Mouse (Mus musculus) CH12.LX (cell line): ENCODE results near the gene Casp4. TPM values are rescaled to one million over a fixed set of nuclear protein-coding genes. Genes with fewer than 3 reads are reported as not detected.

Experiments
- DNase-seq: peaks from one replicate; pipeline ENCODE4 v3.0.0-alpha.2; 2013; ENCODE audit errors: extremely low read depth
- H3K27ac ChIP-seq: 2 replicates; pipeline ENCODE4 v1.5.1; 2012; ENCODE audit warnings: low read depth, mild to moderate bottlenecking, control low read depth, moderate library complexity; ENCODE audit not compliant: insufficient read depth
- H3K27me3 ChIP-seq: replicated peaks from 2 replicates; pipeline ENCODE3; 2012; ENCODE audit warnings: inconsistent platforms
- H3K36me3 ChIP-seq, 2 experiments: replicated peaks in 1 of 2; 2 replicates each; pipeline versions ENCODE3 to v1.6.1; 2012; ENCODE audit warnings: inconsistent platforms in 1 of 2, low read length in 1 of 2, mild to moderate bottlenecking in 1 of 2, mixed read lengths in 1 of 2, moderate library complexity in 1 of 2; ENCODE audit not compliant: control insufficient read depth in 1 of 2, insufficient read depth in 1 of 2
- H3K4me1 ChIP-seq, 2 experiments: 2 replicates each; pipeline ENCODE4 v1.6.1; 2012; ENCODE audit warnings: inconsistent platforms in 1 of 2, moderate library complexity in 1 of 2; ENCODE audit not compliant: insufficient read depth in 2 of 2, control insufficient read depth in 1 of 2
- H3K4me2 ChIP-seq: 2 replicates; pipeline ENCODE4 v1.6.1; 2012; ENCODE audit warnings: low read depth, mild to moderate bottlenecking, control low read depth; ENCODE audit not compliant: poor library complexity, insufficient read depth, severe bottlenecking
- H3K4me3 ChIP-seq, 3 experiments: fragments of 150-350 bp in 1 of 3; sonication (generic) in 1 of 3; replicated peaks in 1 of 3; 2 replicates each; pipeline versions ENCODE3 to v1.5.1; 2011 to 2012; ENCODE audit warnings: low read depth in 2 of 3, low read length in 2 of 3, mild to moderate bottlenecking in 2 of 3, moderate library complexity in 2 of 3, control low read depth in 1 of 3, improper control_type of control experiment in 1 of 3, inconsistent platforms in 1 of 3, mixed read lengths in 1 of 3; ENCODE audit not compliant: poor library complexity in 1 of 3
- H3K79me2 ChIP-seq: replicated peaks from 2 replicates; pipeline ENCODE4 v1.6.1; 2012; ENCODE audit warnings: mild to moderate bottlenecking, moderate library complexity; ENCODE audit not compliant: control insufficient read depth, poor library complexity, insufficient read depth, severe bottlenecking; ENCODE audit errors: extremely low read depth
- H3K9ac ChIP-seq: 2 replicates; pipeline ENCODE4 v1.6.1; 2012; ENCODE audit warnings: low read depth, mild to moderate bottlenecking, control low read depth, moderate library complexity; ENCODE audit not compliant: insufficient read depth
- H3K9me3 ChIP-seq: replicated peaks from 2 replicates; pipeline ENCODE3; 2012; ENCODE audit warnings: low read length, inconsistent platforms, mixed read lengths
- BHLHE40 ChIP-seq: IDR thresholded peaks from 2 replicates; pipeline ENCODE4 v1.6.1; 2011; ENCODE audit warnings: mild to moderate bottlenecking, low read depth, low read length, improper control_type of control experiment
- CHD1 ChIP-seq: IDR thresholded peaks from 2 replicates; pipeline ENCODE4 v1.6.1; 2012; ENCODE audit warnings: low read depth, low read length, improper control_type of control experiment, inconsistent platforms
- ELF1 ChIP-seq: IDR thresholded peaks from 2 replicates; pipeline ENCODE4 v1.6.1; 2014; ENCODE audit warnings: low read depth, mild to moderate bottlenecking, inconsistent platforms, low read length, improper control_type of control experiment
- EP300 ChIP-seq: IDR thresholded peaks from 2 replicates; pipeline ENCODE4 v1.6.1; 2011; ENCODE audit warnings: low read length, improper control_type of control experiment
- HCFC1 ChIP-seq: IDR thresholded peaks from 2 replicates; pipeline ENCODE4 v1.6.1; 2012; ENCODE audit warnings: low read depth, mild to moderate bottlenecking, inconsistent platforms, low read length, improper control_type of control experiment
- JUN ChIP-seq: IDR thresholded peaks from 2 replicates; pipeline ENCODE4 v1.6.1; 2011; ENCODE audit warnings: low read depth, mild to moderate bottlenecking, low read length, improper control_type of control experiment, moderate library complexity; ENCODE audit not compliant: insufficient read depth
- KAT2A ChIP-seq: IDR thresholded peaks from 2 replicates; pipeline ENCODE4 v1.6.1; 2012; ENCODE audit warnings: low read length, improper control_type of control experiment, inconsistent platforms; ENCODE audit not compliant: insufficient replicate concordance
- MAFK ChIP-seq: IDR thresholded peaks from 2 replicates; pipeline ENCODE4 v1.6.1; 2011; ENCODE audit warnings: low read length, improper control_type of control experiment; ENCODE audit not compliant: insufficient replicate concordance
- MAZ ChIP-seq: IDR thresholded peaks from 2 replicates; pipeline ENCODE4 v1.6.1; 2012; ENCODE audit warnings: low read depth, mild to moderate bottlenecking, inconsistent platforms, low read length, improper control_type of control experiment, moderate library complexity
- NELFE ChIP-seq: IDR thresholded peaks from 2 replicates; pipeline ENCODE4 v1.6.1; 2011; ENCODE audit warnings: low read depth, low read length, improper control_type of control experiment
- NRF1 ChIP-seq: IDR thresholded peaks from 2 replicates; pipeline ENCODE4 v1.6.1; 2014; ENCODE audit warnings: low read depth, mild to moderate bottlenecking, inconsistent platforms, low read length, improper control_type of control experiment, moderate library complexity
- PAX5 ChIP-seq: IDR thresholded peaks from 2 replicates; pipeline ENCODE4 v1.6.1; 2012; ENCODE audit warnings: low read length, inconsistent platforms, mixed read lengths
- RCOR1 ChIP-seq: conservative IDR thresholded peaks from 2 replicates; pipeline ENCODE4 v1.6.1; 2012; ENCODE audit warnings: low read depth, mild to moderate bottlenecking, inconsistent platforms, low read length, improper control_type of control experiment
- UBTF ChIP-seq: IDR thresholded peaks from 2 replicates; pipeline ENCODE4 v1.6.1; 2012; ENCODE audit warnings: low read depth, mild to moderate bottlenecking, inconsistent platforms, low read length, improper control_type of control experiment, moderate library complexity
- ZC3H11A ChIP-seq: IDR thresholded peaks from 2 replicates; pipeline ENCODE4 v1.6.1; 2012; ENCODE audit warnings: low read depth, mild to moderate bottlenecking, inconsistent platforms, low read length, improper control_type of control experiment
- ZKSCAN1 ChIP-seq: IDR thresholded peaks from 2 replicates; pipeline ENCODE4 v1.6.1; 2012; ENCODE audit warnings: low read depth, inconsistent platforms, low read length, improper control_type of control experiment, borderline replicate concordance
- dilution Hi-C: fragments of 300-500 bp; cut with MboI; formaldehyde crosslinking; loops from 2 replicates; pipeline ENCODE4 v1.14.3; 2020; ENCODE audit warnings: low sequenced_read_pairs; ENCODE audit not compliant: extremely low pct_unique_long_range_greater_than_20kb, extremely low pct_ligation_motif_present
- in situ Hi-C: fragments of 300-500 bp; cut with MboI; formaldehyde crosslinking; loops from 3 replicates; pipeline ENCODE4 v1.14.3; 2019; ENCODE audit warnings: low sequenced_read_pairs, low pct_ligation_motif_present, low pct_unique_long_range_greater_than_20kb, mixed read lengths
- polyA plus RNA-seq: library from polyadenylated mRNA; unstranded; fragments of >175 nt; gene quantifications from 2 replicates; pipeline ENCODE4 v1.2.1, GENCODE M21; 2012; ENCODE audit warnings: low read depth; ENCODE audit not compliant: insufficient read length
- total RNA-seq, 2 experiments: library from RNA; depleted of rRNA; stranded (reverse); fragments of 300-350 nt in 1 of 2; fragments of >200 nt in 1 of 2; gene quantifications; 2 replicates each; pipeline ENCODE4 v1.2.3; 2012 to 2014

Casp4 gene
- total and polyA plus RNA-seq, 3 experiments, result 83.7 to 182 (median 113) TPM

DNA sequence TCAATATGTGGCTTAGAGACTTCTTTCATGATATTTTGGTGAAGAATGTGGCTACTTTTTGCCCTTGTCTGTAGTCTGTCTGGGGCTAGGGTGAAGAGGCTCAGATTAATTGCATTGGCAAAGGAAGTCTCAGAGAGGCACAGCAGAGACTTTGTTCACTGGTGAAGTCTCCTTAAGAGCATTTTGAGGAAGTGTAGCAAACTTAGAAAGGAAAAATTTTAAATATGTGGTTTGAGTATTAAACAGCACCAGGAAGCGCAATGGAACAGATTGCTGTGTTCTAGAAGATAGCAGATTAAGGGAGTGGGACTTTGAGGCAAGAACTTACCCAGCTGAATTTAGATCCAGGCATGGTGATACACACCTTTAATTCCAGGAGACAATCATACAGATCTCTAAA lies 24.8 kb downstream of the Casp4 start:
- H3K4me3 ChIP-seq, result no peak overlapping the region
- H3K36me3 ChIP-seq, result peaks cover 33 to 59% of the 10 kb centered on the region in 2 experiments
- no peaks in the 10 kb centered on the region for H3K9me3 ChIP-seq
- in situ Hi-C loops (no loop called here), dilution Hi-C loops (no loop called here)
- no peak overlapping the region for H3K27ac ChIP-seq
- no peaks in the 10 kb centered on the region for H3K27me3 ChIP-seq
- H3K79me2 ChIP-seq, result no peaks in the 10 kb centered on the region
- no peak for DNase-seq
- no peak for TF ChIP-seq KAT2A
- no peak for TF ChIP-seq ELF1
- 0 out of 2 replicates have a peak, but pooled peaks have one; percentile 11 for TF ChIP-seq EP300
- H3K4me2 ChIP-seq, result no peak overlapping the region
- H3K9ac ChIP-seq, result no peak overlapping the region
- H3K4me1 ChIP-seq, result peaks cover 0 to 7% of the 10 kb centered on the region in 2 experiments; a peak in 1 of 4 replicates

- no peak overlapping the region for H3K27ac ChIP-seq
- H3K27me3 ChIP-seq, result no peaks in the 10 kb centered on the region
- H3K4me3 ChIP-seq, result no peak overlapping the region
- in situ Hi-C loops (no loop called here), dilution Hi-C loops (no loop called here)
- H3K36me3 ChIP-seq, result no peaks in the 10 kb centered on the region
- no peaks in the 10 kb centered on the region for H3K9me3 ChIP-seq
- no peaks in the 10 kb centered on the region for H3K79me2 ChIP-seq
- H3K4me1 ChIP-seq, result no peaks in the 10 kb centered on the region
- H3K4me2 ChIP-seq, result no peak overlapping the region
- H3K9ac ChIP-seq, result no peak overlapping the region
- DNase-seq, result no peak
- TF ChIP-seq CHD1, result no peak
- no peak for TF ChIP-seq NRF1
- no peak for TF ChIP-seq EP300
- TF ChIP-seq KAT2A, result no peak
- no peak for TF ChIP-seq ZKSCAN1
- TF ChIP-seq HCFC1, result no peak
- TF ChIP-seq UBTF, result no peak
- no peak for TF ChIP-seq MAZ
- TF ChIP-seq NELFE, result no peak
- no peak for TF ChIP-seq JUN
- no peak for TF ChIP-seq BHLHE40
- TF ChIP-seq RCOR1, result no peak
- no peak for TF ChIP-seq MAFK
- TF ChIP-seq PAX5, result no peak
- TF ChIP-seq ZC3H11A, result no peak
These were observed 34.5 kb downstream of the Casp4 start for GRCm38 (mm10) chr9:5343092-5343491.
